Mouse (Mus musculus) forebrain, postnatal 0 days (tissue): ENCODE measurements at regions not wholly inside any gene's neighbourhood (a gene's known extent, or its start where the extent isn't known, plus 50 kb on each side); places are given as distances from the start of the nearest gene placed in this dataset.

Experiments
- ATAC-seq: fragments of 200-750 bp; cut with Nextera tagmentation; 2 replicates; pipeline ENCODE4 v1.8.0; 2017; ENCODE audit warnings: mild to moderate bottlenecking, moderate library complexity
- DNase-seq: peaks from one replicate; pipeline ENCODE4 v3.0.0-alpha.2; 2015
- H3K27ac ChIP-seq: fragments of 300-500 bp; sonication (generic); 2 replicates; pipeline ENCODE4 v1.5.1; 2014; ENCODE audit warnings: low read depth, mild to moderate bottlenecking, antibody characterized with exemption, low read length, moderate library complexity, mixed read lengths
- H3K27me3 ChIP-seq: fragments of 300-500 bp; sonication (generic); 2 replicates; pipeline ENCODE4 v1.6.1; 2014; ENCODE audit warnings: mild to moderate bottlenecking, low read length, mixed read lengths; ENCODE audit not compliant: insufficient read depth
- H3K36me3 ChIP-seq: fragments of 300-500 bp; sonication (generic); 2 replicates; pipeline ENCODE4 v1.6.1; 2014; ENCODE audit warnings: mild to moderate bottlenecking, moderate library complexity; ENCODE audit not compliant: insufficient read depth
- H3K4me1 ChIP-seq: fragments of 300-500 bp; sonication (generic); 2 replicates; pipeline ENCODE4 v1.6.1; 2014; ENCODE audit warnings: antibody characterized with exemption; ENCODE audit not compliant: insufficient read depth
- H3K4me2 ChIP-seq: fragments of 300-500 bp; sonication (generic); 2 replicates; pipeline ENCODE4 v1.6.1; 2014; ENCODE audit warnings: low read depth, mild to moderate bottlenecking, moderate library complexity
- H3K4me3 ChIP-seq: fragments of 300-500 bp; sonication (generic); 2 replicates; pipeline ENCODE4 v1.5.1; 2014; ENCODE audit warnings: low read depth, low read length, mixed read lengths
- H3K9ac ChIP-seq: fragments of 300-500 bp; sonication (generic); 2 replicates; pipeline ENCODE4 v1.6.1; 2014; ENCODE audit warnings: mild to moderate bottlenecking
- H3K9me3 ChIP-seq: fragments of 300-500 bp; sonication (generic); 2 replicates; pipeline ENCODE4 v1.6.1; 2016; ENCODE audit warnings: low read length
- CTCF ChIP-seq: sonication (generic); IDR thresholded peaks from 2 replicates; pipeline ENCODE4 v1.5.1; 2016; ENCODE audit warnings: antibody characterized with exemption, control low read depth, low read depth
- WGBS: fragments of 180-500 bp; shearing (Covaris S2); extraction: QIAGEN DNeasy Blood & Tissue Kit; methylation state at CpG from one replicate; pipeline ENCODE4 v1.1.7; 2014; 5-methylcytosine and 5-hydroxymethylcytosine counted together

DNA sequence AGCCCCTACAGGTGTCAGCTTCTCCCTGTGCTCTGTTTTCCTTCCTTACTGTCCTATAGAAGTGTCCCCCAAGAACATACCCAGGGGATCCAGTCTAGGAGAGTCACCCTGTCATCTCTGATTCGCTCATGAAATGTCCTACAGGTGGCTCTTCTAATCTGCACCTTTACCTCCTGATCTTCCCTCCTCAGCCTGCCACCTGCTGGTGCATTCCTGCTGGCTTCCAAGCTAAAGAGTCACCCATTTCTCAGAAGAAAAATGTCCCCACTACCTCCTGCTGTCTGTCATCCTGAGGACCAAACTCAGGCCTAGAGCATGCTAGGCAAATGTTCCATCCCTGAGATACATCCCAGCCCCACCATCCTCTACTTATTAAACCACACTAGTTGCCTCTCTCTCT lies 115.6 kb upstream of the Tox3 start:
- H3K4me2 ChIP-seq: no peak overlapping the region
- no peak overlapping the region for H3K27ac ChIP-seq
- no peak for ATAC-seq
- no peaks in the 10 kb centered on the region; the same call in 1 of the 2 replicates for H3K27me3 ChIP-seq
- 67% methylated on average over 1 of the region's 1 CpGs for WGBS
- H3K9me3 ChIP-seq: no peaks in the 10 kb centered on the region
- no peak overlapping the region for H3K9ac ChIP-seq
- H3K4me1 ChIP-seq: no peaks in the 10 kb centered on the region
- no peaks in the 10 kb centered on the region for H3K36me3 ChIP-seq
- TF ChIP-seq CTCF: peak; percentile 15; the same call in 1 of the 2 replicates
- no peak for DNase-seq
- H3K4me3 ChIP-seq: no peak overlapping the region

- no peak overlapping the region for H3K4me3 ChIP-seq
- H3K4me1 ChIP-seq: 0 out of 2 replicates have a peak, but pooled peaks cover 3% of the 10 kb centered on the region
- H3K27ac ChIP-seq: no peak overlapping the region; the same call in 1 of the 2 replicates
- H3K9me3 ChIP-seq: no peaks in the 10 kb centered on the region
- no peak overlapping the region for H3K4me2 ChIP-seq
- WGBS: 79% methylated on average over 2 of the region's 2 CpGs
- no peak for ATAC-seq
- TF ChIP-seq CTCF: no peak
- no peak overlapping the region for H3K9ac ChIP-seq
- H3K36me3 ChIP-seq: no peaks in the 10 kb centered on the region
- no peak for DNase-seq
- H3K27me3 ChIP-seq: no peaks in the 10 kb centered on the region
Measured at GRCm38 (mm10) chr8:90455321-90455720, 107.2 kb upstream of the Tox3 start.

DNA sequence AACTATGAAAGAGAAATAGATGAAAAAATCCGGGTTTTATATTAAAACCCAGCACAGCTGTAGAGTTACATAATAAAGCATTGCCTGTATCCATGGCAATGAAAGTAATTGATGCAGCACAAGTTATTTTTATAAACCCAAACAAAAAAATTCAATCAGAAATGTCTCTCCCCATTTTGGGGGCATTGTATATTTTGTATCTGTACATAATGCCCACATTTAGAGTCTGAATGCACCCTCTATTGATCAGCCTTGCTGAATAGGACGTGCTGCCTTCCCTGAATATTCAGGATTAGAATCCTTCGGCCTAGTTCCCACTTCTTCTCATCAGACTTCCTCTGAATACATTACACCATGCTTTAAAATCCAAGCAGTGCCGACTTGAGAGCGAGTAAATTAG lies 106.0 kb upstream of the Tox3 start:
- no peak overlapping the region for H3K4me2 ChIP-seq
- TF ChIP-seq CTCF: no peak
- H3K36me3 ChIP-seq: no peaks in the 10 kb centered on the region
- no peak overlapping the region; the same call in 1 of the 2 replicates for H3K9ac ChIP-seq
- H3K4me1 ChIP-seq: 0 out of 2 replicates have a peak, but pooled peaks cover 3% of the 10 kb centered on the region
- H3K4me3 ChIP-seq: no peak overlapping the region
- peak overlapping the region; percentile 50 for H3K27ac ChIP-seq
- H3K27me3 ChIP-seq: no peaks in the 10 kb centered on the region
- no peaks in the 10 kb centered on the region for H3K9me3 ChIP-seq
- ATAC-seq (peak; percentile 79), DNase-seq (peak; percentile 63)
- WGBS: 10% methylated on average over 5 of the region's 5 CpGs

- H3K4me1 ChIP-seq: no peaks in the 10 kb centered on the region
- no peaks in the 10 kb centered on the region for H3K27me3 ChIP-seq
- DNase-seq: peak; percentile 27
- no peak overlapping the region for H3K4me3 ChIP-seq
- no peaks in the 10 kb centered on the region for H3K9me3 ChIP-seq
- H3K4me2 ChIP-seq: no peak overlapping the region
- 33% methylated on average over 9 of the region's 9 CpGs for WGBS
- no peak for ATAC-seq
- H3K36me3 ChIP-seq: no peaks in the 10 kb centered on the region
- no peak for TF ChIP-seq CTCF
- no peak overlapping the region for H3K9ac ChIP-seq
- H3K27ac ChIP-seq: 0 out of 2 replicates have a peak overlapping the region, but pooled peaks have one; percentile 29
Measured at GRCm38 (mm10) chr8:90441058-90441851, 93.1 kb upstream of the Tox3 start.

GRCm38 (mm10) chr8:90414021-90414420 lies 65.9 kb upstream of the Tox3 start:
- no peaks in the 10 kb centered on the region for H3K36me3 ChIP-seq
- H3K4me2 ChIP-seq: no peak overlapping the region
- H3K4me3 ChIP-seq: no peak overlapping the region
- no peak for ATAC-seq
- no peaks in the 10 kb centered on the region for H3K27me3 ChIP-seq
- DNase-seq: peak; percentile 51
- no peak for TF ChIP-seq CTCF
- H3K9ac ChIP-seq: no peak overlapping the region
- H3K27ac ChIP-seq: no peak overlapping the region
- H3K9me3 ChIP-seq: no peaks in the 10 kb centered on the region
- no peaks in the 10 kb centered on the region for H3K4me1 ChIP-seq
- 48% methylated on average over 2 of the region's 2 CpGs for WGBS
